Mouse (Mus musculus) MEL (cell line): Measurements from ENCODE around the gene Pycr1. TPM values are rescaled to one million over a fixed set of nuclear protein-coding genes. Genes with fewer than 3 reads are reported as not detected.

Experiments
- DNase-seq: peaks from one replicate; pipeline ENCODE4 v3.0.0; 2011; ENCODE audit warnings: low read depth, low spot score
- H3K27ac ChIP-seq: 2 replicates; pipeline ENCODE4 v1.5.1; 2012; ENCODE audit warnings: low read depth, mild to moderate bottlenecking, control low read depth, low read length, moderate library complexity; ENCODE audit not compliant: control insufficient read depth
- H3K27me3 ChIP-seq, 2 experiments: fragments of 150-350 bp in 1 of 2; sonication (generic) in 1 of 2; 2 replicates each; pipeline ENCODE4 v1.6.1; 2012; ENCODE audit warnings: low read length in 2 of 2, mild to moderate bottlenecking in 2 of 2, improper control_type of control experiment in 1 of 2, moderate library complexity in 1 of 2; ENCODE audit not compliant: insufficient read depth in 2 of 2, control insufficient read depth in 1 of 2
- H3K36me3 ChIP-seq, 2 experiments: 2 replicates each; pipeline ENCODE4 v1.6.1; 2012 to 2014; ENCODE audit warnings: low read length in 2 of 2, improper control_type of control experiment in 1 of 2, inconsistent platforms in 1 of 2, mild to moderate bottlenecking in 1 of 2; ENCODE audit not compliant: insufficient read depth in 2 of 2, control insufficient read depth in 1 of 2
- H3K4me1 ChIP-seq, 2 experiments: fragments of 150-350 bp in 1 of 2; sonication (generic) in 1 of 2; 2 replicates each; pipeline ENCODE4 v1.6.1; 2012; ENCODE audit warnings: low read length in 2 of 2, improper control_type of control experiment in 1 of 2, mild to moderate bottlenecking in 1 of 2; ENCODE audit not compliant: insufficient read depth in 2 of 2, control insufficient read depth in 1 of 2
- H3K4me3 ChIP-seq, 2 experiments: fragments of 150-350 bp in 1 of 2; sonication (generic) in 1 of 2; 2 replicates each; pipeline ENCODE4 v1.5.1; 2012; ENCODE audit warnings: low read depth in 2 of 2, low read length in 2 of 2, mild to moderate bottlenecking in 2 of 2, moderate library complexity in 2 of 2, control low read depth in 1 of 2, improper control_type of control experiment in 1 of 2; ENCODE audit not compliant: control insufficient read depth in 1 of 2, insufficient read depth in 1 of 2
- H3K79me2 ChIP-seq: 2 replicates; pipeline ENCODE4 v1.6.1; 2012; ENCODE audit warnings: mild to moderate bottlenecking, low read length, moderate library complexity; ENCODE audit not compliant: control insufficient read depth, poor library complexity, insufficient read depth
- H3K9ac ChIP-seq: 2 replicates; pipeline ENCODE4 v1.6.1; 2012; ENCODE audit warnings: low read depth, mild to moderate bottlenecking, control low read depth, low read length, moderate library complexity; ENCODE audit not compliant: control insufficient read depth, poor library complexity, severe bottlenecking
- H3K9me3 ChIP-seq: fragments of 150-350 bp; sonication (generic); replicated peaks from 2 replicates; pipeline ENCODE4 v1.6.1; 2012; ENCODE audit warnings: mild to moderate bottlenecking, low read length, improper control_type of control experiment, moderate library complexity; ENCODE audit not compliant: insufficient read depth
- BHLHE40 ChIP-seq: IDR thresholded peaks from 2 replicates; pipeline ENCODE4 v1.6.1; 2012; ENCODE audit warnings: low read depth, mild to moderate bottlenecking, inconsistent platforms, low read length, improper control_type of control experiment, borderline replicate concordance
- CHD1 ChIP-seq: IDR thresholded peaks from 2 replicates; pipeline ENCODE4 v1.6.1; 2012; ENCODE audit warnings: low read depth, mild to moderate bottlenecking, inconsistent platforms, low read length, improper control_type of control experiment
- CHD2 ChIP-seq: IDR thresholded peaks from 2 replicates; pipeline ENCODE4 v1.6.1; 2011; ENCODE audit warnings: low read length, improper control_type of control experiment
- E2F4 ChIP-seq: IDR thresholded peaks from 2 replicates; pipeline ENCODE4 v1.6.1; 2011; ENCODE audit warnings: low read depth, low read length, improper control_type of control experiment, borderline replicate concordance
- ETS1 ChIP-seq: IDR thresholded peaks from 2 replicates; pipeline ENCODE4 v1.6.1; 2012; ENCODE audit warnings: low read depth, mild to moderate bottlenecking, inconsistent platforms, low read length, improper control_type of control experiment, moderate library complexity
- HCFC1 ChIP-seq: IDR thresholded peaks from 2 replicates; pipeline ENCODE4 v1.6.1; 2012; ENCODE audit warnings: low read depth, mild to moderate bottlenecking, inconsistent platforms, low read length, improper control_type of control experiment, moderate library complexity
- JUND ChIP-seq: IDR thresholded peaks from 2 replicates; pipeline ENCODE4 v1.6.1; 2011; ENCODE audit warnings: low read depth, mild to moderate bottlenecking, improper control_type of control experiment, low read length
- KAT2A ChIP-seq: conservative IDR thresholded peaks from 2 replicates; pipeline ENCODE4 v1.6.1; 2012; ENCODE audit warnings: low read depth, low read length, improper control_type of control experiment, inconsistent platforms
- MAZ ChIP-seq: IDR thresholded peaks from 2 replicates; pipeline ENCODE4 v1.6.1; 2012; ENCODE audit warnings: low read depth, mild to moderate bottlenecking, inconsistent platforms, low read length, improper control_type of control experiment
- MXI1 ChIP-seq: IDR thresholded peaks from 2 replicates; pipeline ENCODE4 v1.6.1; 2011; ENCODE audit warnings: mild to moderate bottlenecking, low read depth, low read length, improper control_type of control experiment
- NELFE ChIP-seq: IDR thresholded peaks from 2 replicates; pipeline ENCODE4 v1.6.1; 2011; ENCODE audit warnings: low read depth, low read length, improper control_type of control experiment
- NRF1 ChIP-seq: IDR thresholded peaks from 2 replicates; pipeline ENCODE4 v1.6.1; 2014; ENCODE audit warnings: low read depth, mild to moderate bottlenecking, inconsistent platforms, low read length, improper control_type of control experiment, moderate library complexity; ENCODE audit not compliant: poor library complexity, insufficient read depth, severe bottlenecking
- POLR2A ChIP-seq, 2 experiments: IDR thresholded peaks; 2 replicates each; pipeline ENCODE4 v1.6.1; 2011 to 2012; ENCODE audit warnings: low read length in 2 of 2, mild to moderate bottlenecking in 2 of 2, control low read depth in 1 of 2, improper control_type of control experiment in 1 of 2, low read depth in 1 of 2, moderate library complexity in 1 of 2; ENCODE audit not compliant: control insufficient read depth in 1 of 2, insufficient read depth in 1 of 2, poor library complexity in 1 of 2
- POLR2AphosphoS2 ChIP-seq: IDR thresholded peaks from 2 replicates; pipeline ENCODE4 v1.6.1; 2011; ENCODE audit warnings: low read length, improper control_type of control experiment
- SIN3A ChIP-seq: IDR thresholded peaks from 2 replicates; pipeline ENCODE4 v1.6.1; 2012; ENCODE audit warnings: low read length, improper control_type of control experiment, inconsistent platforms
- TAL1 ChIP-seq: IDR thresholded peaks from 2 replicates; pipeline ENCODE4 v1.6.1; 2012; ENCODE audit warnings: mild to moderate bottlenecking, inconsistent platforms, low read length, moderate library complexity, mixed read lengths
- USF2 ChIP-seq, 2 experiments: IDR thresholded peaks; 2 replicates each; pipeline ENCODE4 v1.6.1; 2011 to 2012; ENCODE audit warnings: improper control_type of control experiment in 2 of 2, low read length in 2 of 2, borderline replicate concordance in 1 of 2, inconsistent platforms in 1 of 2, low read depth in 1 of 2, mild to moderate bottlenecking in 1 of 2; ENCODE audit not compliant: insufficient read depth in 1 of 2
- ZC3H11A ChIP-seq: IDR thresholded peaks from 2 replicates; pipeline ENCODE4 v1.6.1; 2012; ENCODE audit warnings: low read depth, mild to moderate bottlenecking, inconsistent platforms, low read length, improper control_type of control experiment
- ZKSCAN1 ChIP-seq: IDR thresholded peaks from 2 replicates; pipeline ENCODE4 v1.6.1; 2012; ENCODE audit warnings: low read depth, mild to moderate bottlenecking, inconsistent platforms, low read length, improper control_type of control experiment, moderate library complexity
- ZMIZ1 ChIP-seq: IDR thresholded peaks from 2 replicates; pipeline ENCODE4 v1.6.1; 2012; ENCODE audit warnings: low read depth, mild to moderate bottlenecking, inconsistent platforms, low read length, improper control_type of control experiment, moderate library complexity
- polyA plus RNA-seq, 2 experiments: library from polyadenylated mRNA; stranded (reverse) in 1 of 2; unstranded in 1 of 2; fragments of >175 nt in 1 of 2; fragments of >200 nt in 1 of 2; gene quantifications; 2 replicates each; pipeline versions ENCODE4 v1.2.1 to v1.2.4; 2012; ENCODE audit warnings: low replicate concordance in 2 of 2, low read depth in 1 of 2; ENCODE audit not compliant: insufficient read length in 2 of 2, insufficient read depth in 1 of 2, missing spikeins in 1 of 2
- total RNA-seq: library from RNA; depleted of rRNA; stranded (reverse); fragments of 300-350 nt; gene quantifications from 2 replicates; pipeline ENCODE4 v1.2.3, GENCODE M21; 2012

Gene Pycr1
- total and polyA plus RNA-seq, 3 experiments, result 2.6 to 15.3 TPM; not detected in 1

- TF ChIP-seq TAL1 (no peak), CHD2 (no peak), ZC3H11A (no peak), CHD1 (no peak), NELFE (no peak), JUND (no peak), E2F4 (no peak), MXI1 (no peak), MAZ (no peak)
- Histone ChIP-seq H3K9me3 (no peaks in the 10 kb centered on the region), H3K4me3 (no peak overlapping the region), H3K79me2 (no peaks in the 10 kb centered on the region), H3K27ac (no peak overlapping the region), H3K27me3 (no peaks in the 10 kb centered on the region), H3K9ac (no peak overlapping the region), H3K4me1 (no peaks in the 10 kb centered on the region), H3K36me3 (peaks cover 0 to 2% of the 10 kb centered on the region in 2 experiments; a peak in 1 of 4 replicates)
- no peak for DNase-seq
These were observed 40.5 kb upstream of the Pycr1 start for GRCm38 (mm10) chr11:120684086-120684485.

DNA sequence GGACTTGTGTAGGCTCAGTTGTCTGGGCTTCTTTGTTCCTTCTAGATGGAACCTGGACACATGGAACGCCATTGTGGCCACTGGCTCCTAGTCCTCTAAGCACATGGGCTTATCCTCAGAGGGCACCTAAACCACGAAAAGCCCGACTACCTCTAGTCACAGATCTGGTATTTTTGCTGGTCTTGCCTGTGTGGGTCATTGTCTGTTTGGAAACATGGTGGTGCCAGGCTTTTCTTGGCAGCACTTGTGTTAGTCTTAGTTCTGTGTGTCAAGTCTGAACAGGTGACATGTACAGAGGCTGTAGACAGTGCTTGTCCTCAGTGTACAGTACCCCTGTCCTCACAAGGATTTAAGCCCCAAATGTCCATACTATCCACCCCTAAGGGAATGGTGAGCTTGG lies 40.0 kb upstream of the Pycr1 start:
- no peak for DNase-seq
- H3K27me3 ChIP-seq, result no peaks in the 10 kb centered on the region
- no peak overlapping the region for H3K4me3 ChIP-seq
- no peaks in the 10 kb centered on the region for H3K79me2 ChIP-seq
- H3K4me1 ChIP-seq, result no peaks in the 10 kb centered on the region
- no peaks in the 10 kb centered on the region for H3K9me3 ChIP-seq
- peaks cover 0 to 2% of the 10 kb centered on the region in 2 experiments; a peak in 1 of 4 replicates for H3K36me3 ChIP-seq
- no peak overlapping the region for H3K27ac ChIP-seq
- TF ChIP-seq SIN3A (no peak), ZMIZ1 (no peak), MXI1 (no peak), NRF1 (no peak), POLR2A (IDR thresholded peaks at IDR 0.05; ENCODE audit: control insufficient read depth in 1 of 2, insufficient read depth in 1 of 2, low read depth in 1 of 2, low read length in 2 of 2, poor library complexity in 1 of 2) (no peak), E2F4 (no peak), ETS1 (no peak), HCFC1 (no peak), ZKSCAN1 (no peak), USF2 (IDR thresholded peaks at IDR 0.05; ENCODE audit: borderline replicate concordance in 1 of 2, insufficient read depth in 1 of 2, low read depth in 1 of 2, low read length in 2 of 2) (no peak), BHLHE40 (no peak), KAT2A (no peak), CHD2 (no peak), POLR2AphosphoS2 (no peak)
- H3K9ac ChIP-seq, result no peak overlapping the region
